Mouse (Mus musculus) layer of hippocampus, adult 8-10 months (tissue): ENCODE data around the gene Hist1h2bk. TPM values are rescaled to one million over a fixed set of nuclear protein-coding genes. Genes with fewer than 3 reads are reported as not detected.
"Not testable (repeated sequence)": the region's sequence is repeated elsewhere in the genome, so short reads cannot be mapped to it uniquely, and the experiment has no call there.

Experiments used
- DNase-seq, 2 experiments: peaks; one replicate each; pipeline ENCODE4 v3.0.0; 2022; ENCODE audit warnings: low spot score in 2 of 2
- total RNA-seq, 4 experiments: library from RNA; stranded (reverse); gene quantifications; 2 replicates each; pipeline ENCODE4 v1.2.4; 2022

The Hist1h2bk gene
- total RNA-seq, 4 experiments from 2014 or later: 10.4 to 18.1 (median 16.5) TPM

DNA sequence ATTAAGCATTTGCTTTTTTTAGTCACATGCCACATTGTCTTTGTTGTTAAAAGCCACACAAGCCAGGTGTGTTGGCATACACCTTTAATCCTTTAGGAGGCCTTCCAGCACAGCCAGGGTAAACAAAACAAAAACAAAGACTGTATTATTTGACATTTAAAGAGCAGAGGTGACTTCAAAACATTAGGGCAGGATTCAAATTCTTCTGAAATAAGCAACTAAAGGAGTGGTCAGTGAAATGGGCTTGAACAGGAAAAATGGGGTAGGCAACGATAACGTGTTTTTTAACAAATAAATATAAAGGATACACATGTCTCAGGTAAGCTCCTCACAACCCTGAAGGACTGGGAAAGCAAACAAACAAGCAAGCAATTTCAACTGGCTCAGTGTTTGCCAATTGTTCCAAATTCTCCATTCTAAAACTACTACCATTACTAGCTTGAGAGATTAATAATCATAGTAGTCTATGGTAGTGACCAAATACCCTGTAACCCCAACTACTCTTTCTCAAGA, 4.3 kb downstream of the Hist1h2bk start:
- DNase-seq: no peak

DNA sequence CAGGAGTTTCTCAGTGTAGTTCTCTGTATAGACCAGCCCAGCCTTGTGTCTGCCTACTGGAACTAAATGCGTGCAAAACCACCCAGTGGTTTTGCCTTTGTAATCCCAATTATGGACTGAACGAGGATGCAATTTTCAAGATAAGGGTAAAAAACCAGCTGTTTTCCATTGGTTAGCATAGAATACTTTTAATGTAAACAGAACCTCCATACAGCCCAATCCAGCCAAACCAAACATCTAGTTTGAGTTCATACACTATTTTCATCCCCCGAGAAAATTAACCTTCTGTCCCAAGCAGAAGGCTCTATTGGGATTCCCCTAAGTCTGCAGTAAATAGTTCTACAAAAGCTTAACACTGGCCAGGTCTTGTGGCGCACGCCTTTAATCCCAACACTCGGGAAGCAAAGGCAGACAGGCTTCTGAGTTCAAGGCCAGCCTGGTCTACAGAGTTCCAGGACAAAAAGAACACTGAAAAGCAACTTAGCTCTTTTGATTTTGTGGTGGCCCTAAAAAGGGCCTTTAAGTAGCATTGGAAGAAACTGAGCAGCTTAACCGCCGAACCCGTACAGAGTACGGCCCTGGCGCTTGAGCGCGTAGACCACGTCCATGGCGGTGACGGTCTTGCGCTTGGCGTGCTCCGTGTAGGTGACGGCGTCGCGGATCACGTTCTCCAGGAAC, 4.9 kb downstream of the Hist1h2bk start:
- no peak for DNase-seq

DNA sequence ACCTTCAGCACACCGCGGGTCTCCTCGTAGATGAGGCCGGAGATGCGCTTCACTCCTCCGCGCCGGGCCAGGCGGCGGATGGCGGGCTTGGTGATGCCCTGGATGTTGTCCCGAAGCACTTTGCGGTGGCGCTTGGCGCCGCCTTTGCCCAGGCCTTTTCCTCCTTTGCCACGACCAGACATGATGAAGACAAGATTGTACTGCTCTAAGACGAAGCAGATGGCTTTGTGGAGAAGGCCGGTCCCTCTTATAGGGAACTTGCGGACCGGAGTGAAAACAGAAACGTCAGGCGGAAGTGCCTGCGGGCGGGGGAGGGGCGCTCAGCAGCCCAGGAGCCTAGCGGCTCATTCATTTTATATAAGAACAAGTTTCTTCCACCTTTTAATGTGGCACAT, 5.5 kb downstream of the Hist1h2bk start, which contains the start of gene Hist1h4i:
TSS of gene Hist1h4i (minus strand) at position 221 of the 395 bp plus-strand sequence.
- peak; percentile 95 to 98 for DNase-seq

DNA sequence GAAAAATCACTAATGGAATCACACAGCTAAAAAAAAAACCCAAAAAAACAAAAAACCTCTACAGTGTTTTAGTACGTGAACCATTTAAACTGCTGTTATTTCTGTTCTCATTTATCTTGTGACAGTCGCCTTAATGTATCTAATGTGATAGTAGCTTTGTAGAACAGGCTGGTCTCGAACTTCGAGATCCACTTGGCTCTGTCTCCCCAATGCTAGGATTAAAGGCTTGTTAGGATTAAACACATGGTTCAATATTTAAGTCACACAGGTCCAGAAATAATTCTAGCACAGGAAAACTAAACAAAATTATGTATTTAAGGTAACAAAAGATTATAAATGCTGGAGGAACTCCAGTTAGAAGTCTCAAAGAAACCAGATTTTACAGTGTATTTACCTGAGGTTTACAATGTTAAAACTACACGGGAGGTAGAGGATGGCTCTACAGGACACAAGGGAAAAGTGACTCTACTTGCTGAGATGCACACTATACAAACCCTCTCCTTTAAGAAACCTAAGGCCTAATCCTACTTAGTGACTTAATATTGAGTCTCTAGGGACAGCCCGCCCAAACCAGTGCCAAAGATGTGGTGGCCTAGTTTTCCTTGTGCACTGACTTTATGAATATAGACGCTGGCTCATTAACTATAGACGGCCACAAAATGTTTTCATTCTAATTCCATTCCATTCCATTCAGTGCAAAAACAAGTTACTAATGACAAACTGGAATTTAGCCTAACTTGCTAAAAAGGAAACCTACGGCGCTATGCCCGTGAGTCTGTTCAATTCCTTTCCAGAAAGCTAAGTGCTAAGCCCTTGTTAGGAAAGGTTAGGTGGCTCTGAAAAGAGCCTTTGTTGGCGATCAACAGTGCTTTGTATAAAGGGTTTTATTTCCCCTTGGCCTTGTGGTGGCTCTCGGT, 6.2 kb downstream of the Hist1h2bk start:
- DNase-seq: no peak

- DNase-seq: peak; percentile 92 to 93
Measured at GRCm38 (mm10) chr13:22042568-22043502, 7.2 kb downstream of the Hist1h2bk start, which contains the start of the genes Hist1h2ag and Hist1h2bj. Hist1h2ag (minus strand) TSS chr13:22042944. Hist1h2bj (plus strand) TSS chr13:22043214.

DNA sequence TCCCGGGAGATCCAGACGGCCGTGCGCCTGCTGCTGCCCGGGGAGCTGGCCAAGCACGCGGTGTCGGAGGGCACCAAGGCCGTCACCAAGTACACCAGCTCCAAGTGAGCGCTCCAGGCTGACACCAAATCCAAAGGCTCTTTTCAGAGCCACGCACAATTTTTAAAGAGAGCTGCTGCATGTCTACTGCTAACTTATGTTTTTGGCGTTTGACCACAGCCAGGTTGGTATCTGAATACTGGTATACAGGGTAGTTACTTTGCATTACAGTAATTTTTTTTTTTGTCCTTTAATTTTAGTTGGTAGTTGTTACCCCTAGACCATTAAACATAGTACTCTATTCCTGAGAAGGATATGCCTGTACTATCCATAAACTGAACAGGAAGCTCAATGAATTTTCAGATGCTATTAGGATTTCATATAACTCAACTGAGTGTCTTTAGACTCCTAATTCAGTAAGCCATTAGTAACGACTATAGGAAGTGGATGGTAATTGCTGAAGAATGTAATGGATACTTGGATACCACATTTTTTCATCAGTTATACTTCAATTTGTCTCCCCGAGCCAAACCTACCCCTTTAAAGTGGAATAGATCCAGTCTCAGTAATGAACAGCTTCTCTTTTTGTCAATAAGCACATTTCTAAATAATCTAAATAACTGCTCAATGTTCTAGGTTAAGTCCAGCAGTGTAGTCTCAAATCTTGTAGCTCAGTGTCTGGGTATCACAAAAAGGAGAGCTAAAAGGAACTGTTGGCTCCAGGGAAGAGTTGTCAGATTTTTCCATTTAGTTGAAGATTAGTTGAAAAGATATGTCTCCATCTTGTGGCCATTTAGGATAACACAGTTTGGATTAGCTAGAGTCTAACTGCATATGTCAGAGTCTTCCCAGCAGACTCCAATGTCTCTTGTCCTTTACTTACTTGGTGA, 8.1 kb downstream of the Hist1h2bk start:
- DNase-seq: no peak

DNA sequence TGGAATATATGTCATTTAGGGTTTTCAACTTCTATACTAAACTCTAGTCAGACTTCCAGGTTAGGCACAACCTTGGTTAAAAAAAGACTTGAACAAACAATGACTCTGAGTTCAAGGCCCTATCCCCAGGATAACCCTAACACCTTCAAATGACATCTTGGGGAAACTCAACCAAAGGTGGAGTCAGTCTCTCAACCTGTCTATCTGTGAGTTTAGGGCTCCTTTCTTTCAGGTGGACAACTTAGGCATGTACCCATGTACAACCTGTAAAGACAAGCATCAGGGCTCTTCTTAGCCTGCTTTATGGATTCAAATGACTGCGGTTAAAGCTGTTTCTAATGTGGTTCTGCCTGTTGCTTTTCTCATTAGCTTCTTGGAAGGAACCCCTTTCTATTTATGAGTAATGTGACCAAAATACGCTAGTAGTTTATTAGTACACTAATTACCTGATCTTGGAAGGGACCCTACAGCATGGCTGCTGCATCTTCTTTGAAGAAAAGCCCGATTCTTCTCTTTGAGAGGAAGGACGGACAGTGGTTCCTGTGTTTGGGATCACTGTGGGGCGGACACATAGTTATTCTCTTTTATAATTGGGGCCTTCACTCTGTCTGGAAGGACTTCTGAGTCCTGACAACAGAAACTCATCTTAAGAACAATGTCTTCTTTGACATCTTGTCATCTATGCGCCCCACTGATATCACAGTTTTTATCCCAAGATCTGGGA, 8.9 kb downstream of the Hist1h2bk start:
- DNase-seq: no peak

DNA sequence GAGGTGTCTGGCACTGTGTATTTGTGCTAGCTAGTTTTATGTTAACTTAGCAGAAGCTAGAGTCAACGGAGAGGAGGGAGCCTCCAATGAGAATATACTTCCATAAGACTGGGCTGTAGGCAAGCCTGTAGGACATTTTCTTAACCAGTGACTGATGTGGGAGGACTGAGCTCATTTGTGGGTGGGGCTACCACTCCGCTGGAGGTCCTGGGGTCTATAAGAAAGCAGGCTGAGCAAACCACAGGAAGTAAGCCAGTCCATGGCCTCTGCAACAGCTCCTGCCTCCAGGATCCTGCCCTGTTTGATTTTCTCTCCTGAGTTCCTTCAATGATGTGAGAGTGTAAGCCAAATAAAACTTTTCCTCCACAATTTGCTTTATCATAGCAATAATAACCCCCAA, 9.6 kb downstream of the Hist1h2bk start:
- DNase-seq: no peak

DNA sequence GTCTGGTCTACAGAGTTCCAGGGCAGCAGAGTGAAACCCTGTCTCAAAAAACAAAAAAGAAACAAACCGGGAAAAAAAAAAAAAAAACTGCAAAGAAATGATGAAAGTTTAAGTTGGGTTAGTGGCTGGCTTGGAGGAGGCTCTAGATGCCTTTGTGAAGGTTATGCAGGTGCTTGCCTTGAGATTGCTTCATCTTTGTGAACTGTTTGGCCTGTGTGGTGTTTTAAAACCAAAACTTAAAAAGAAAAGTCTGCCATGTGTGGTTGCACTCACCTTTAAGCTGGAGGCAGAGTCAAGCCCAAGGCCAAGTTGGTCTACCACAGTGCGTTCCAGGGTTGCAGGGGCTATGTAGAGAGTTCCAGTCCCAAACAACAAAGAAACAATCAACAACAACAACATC, 13.4 kb downstream of the Hist1h2bk start:
- no peak for DNase-seq

GRCm38 (mm10) chr13:22049737-22050440, 14.2 kb downstream of the Hist1h2bk start:
- no peak for DNase-seq

DNA sequence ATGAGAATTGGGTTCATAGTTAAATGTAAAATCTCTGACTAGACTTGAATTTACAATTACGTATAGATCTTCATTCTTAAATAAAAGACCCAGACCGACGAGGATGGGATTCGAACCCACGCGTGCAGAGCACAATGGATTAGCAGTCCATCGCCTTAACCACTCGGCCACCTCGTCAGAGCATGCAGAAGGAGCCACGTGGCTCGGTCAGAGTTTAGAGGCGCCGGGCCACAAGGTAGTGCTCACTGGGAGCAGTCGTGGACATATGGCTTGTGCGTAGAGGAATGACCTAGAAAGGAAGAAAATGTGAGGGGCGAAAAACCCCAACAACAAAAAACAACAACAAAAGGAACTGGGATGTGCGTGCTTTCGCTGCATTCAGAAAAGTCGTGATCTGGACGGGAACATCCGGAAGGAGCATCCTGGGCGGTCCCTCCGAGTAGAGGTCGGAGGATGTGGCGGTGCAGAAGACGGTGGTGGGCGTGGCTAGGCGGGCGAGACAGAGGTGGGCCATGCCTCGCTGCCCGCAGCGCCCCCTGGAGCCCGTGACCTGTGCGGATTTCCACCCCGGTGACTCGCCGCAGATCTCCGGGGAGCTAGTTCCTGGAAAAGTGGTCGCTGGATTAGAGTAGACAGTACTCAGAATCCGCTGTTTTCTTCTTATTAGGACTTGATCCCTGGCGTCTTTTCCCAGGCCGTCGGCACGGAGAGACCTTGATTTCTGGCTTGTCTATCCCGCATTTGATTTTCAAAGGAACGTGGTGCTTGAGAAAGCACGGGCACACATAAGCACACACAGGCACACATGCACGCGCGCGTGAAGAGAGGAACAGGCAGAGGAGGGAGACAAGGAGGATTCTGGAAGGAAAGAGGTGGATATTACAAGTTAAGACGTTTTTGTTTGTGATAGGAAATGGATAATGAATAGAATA, 15.2 kb downstream of the Hist1h2bk start:
- peak; percentile 82 to 92 for DNase-seq

DNA sequence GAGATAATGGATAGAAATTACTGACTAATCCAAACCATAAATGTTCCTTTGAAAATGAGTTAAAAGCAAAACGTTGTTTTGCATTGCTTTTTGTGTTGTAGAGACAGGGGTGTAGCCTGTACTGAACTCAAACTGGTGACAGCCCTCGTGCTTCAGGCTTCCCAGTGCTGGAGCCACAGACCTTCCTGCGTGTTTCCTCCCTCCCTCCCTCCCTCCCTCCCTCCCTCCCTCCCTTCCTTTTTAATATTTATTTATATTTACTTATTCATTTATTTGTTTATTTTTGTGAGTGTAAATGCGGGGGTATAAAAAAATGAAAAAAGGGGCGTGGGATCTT, 15.8 kb downstream of the Hist1h2bk start:
- DNase-seq: no peak

DNA sequence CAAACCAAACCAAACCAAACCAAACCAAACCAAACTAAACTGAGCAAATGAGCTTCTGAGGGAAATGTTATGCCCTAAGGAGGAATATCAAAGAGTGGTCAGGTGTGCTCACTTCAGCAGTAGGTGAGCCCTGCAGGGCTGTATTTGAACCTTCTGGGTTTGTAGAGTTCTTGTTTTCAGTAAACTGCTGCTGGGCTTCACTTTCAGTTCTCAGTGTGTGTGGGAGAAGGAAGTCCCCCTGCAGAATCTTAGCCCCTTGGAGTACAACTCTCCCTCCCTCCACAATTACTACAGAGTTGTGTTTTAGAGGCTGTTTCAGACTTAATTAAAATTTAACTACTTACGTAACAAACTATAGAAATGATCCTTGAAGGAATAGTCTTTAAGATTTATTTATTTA, 18.1 kb downstream of the Hist1h2bk start:
- DNase-seq: no peak

DNA sequence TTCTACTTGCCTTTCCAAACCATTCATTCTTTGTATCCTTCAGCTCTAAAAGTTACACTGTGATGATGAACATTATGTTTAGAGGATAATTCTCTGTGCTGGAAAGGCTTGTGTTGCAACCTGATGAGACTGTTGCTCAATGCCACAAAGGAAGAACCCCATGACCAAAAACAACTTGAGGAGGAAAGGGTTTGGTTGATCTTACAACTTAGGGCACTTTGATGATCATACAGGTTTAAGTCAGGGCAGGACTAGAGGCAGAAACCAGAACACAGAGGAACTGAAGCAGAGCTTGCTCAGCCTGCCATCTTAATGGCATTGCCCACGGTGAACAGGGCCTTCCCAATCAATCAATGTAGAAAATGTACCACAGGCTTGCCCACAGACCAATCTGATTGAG, 25.8 kb downstream of the Hist1h2bk start:
- DNase-seq: no peak

DNA sequence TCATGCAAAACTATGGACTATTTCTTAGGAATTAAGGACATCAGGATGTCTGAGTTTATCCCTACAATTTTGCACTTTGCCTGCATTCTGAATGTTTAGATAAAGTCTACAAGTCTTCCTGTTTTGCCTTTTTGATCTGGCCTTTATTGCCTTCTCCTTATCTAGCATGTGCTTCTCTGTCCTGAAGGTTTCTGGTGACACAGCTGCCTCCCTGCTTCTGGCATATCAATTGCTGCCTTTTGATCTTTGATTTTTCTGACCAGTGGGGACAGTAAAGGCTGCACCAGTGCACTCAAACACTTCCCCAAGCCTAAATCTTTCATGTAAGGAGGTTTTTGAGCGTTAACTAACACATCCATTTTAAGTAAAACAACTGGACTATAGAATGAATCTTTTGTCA, 27.8 kb downstream of the Hist1h2bk start:
- no peak for DNase-seq

DNA sequence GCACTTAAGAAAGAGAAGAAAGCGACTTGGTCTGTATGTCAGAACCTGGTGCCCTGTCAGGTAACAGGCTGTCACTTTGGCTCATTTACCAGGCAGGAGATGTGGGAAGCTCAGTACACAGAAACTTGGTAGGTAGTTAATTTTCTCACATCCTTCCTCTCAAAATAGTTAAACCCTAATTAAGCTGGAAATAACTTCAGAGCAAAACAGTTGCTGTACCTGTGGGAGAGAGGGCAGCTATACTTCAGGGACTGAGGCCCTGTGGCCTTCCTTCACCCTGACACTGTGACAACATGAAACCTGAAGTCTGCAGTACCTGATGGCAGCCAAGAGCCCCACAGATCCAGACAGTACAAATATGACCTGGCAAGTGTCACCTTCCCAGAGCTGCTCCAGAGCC, 48.5 kb downstream of the Hist1h2bk start, which contains the start of gene Vmn1r188:
TSS of gene Vmn1r188 (plus strand) at position 301 of the 400 bp plus-strand sequence.
- not testable (repeated sequence) for DNase-seq
